ENCODE assay signal across 8 mouse cellular contexts in the genomic region with DNA sequence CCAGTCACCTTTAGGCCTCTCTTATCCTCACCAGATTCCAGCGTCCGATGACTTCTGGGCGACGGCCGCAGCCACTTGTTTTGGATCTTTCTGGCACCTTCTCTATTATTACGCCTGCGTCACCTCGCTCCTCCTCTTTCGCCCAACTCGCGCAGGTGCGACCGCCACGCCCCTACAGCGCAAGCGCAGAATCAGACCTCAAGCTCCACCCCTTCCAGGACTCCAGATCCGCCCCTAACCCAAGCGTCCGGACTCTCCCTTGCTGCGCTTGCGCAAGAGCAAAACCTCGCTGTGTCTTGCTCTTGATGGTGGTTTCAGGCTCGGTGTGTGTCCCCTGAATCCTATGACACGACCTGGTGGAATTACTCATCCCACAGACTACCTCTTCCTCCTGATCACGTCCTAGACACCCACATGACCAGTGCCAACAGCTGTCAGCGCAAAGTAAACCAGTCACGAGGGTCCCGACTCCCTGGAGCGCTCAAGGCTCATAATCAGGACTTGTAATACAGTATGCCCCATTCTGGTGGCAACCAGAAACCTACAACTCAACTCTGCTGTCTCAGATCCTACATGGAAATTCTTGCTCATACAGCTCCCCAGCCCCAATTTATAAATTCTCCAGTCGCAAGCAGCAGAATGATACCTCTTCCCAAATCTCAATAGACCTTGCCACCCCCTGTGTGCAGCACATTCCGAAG. TPM values are rescaled to one million over a fixed set of nuclear protein-coding genes. Genes with fewer than 3 reads are reported as not detected.
DNase-seq lines count a peak whose midpoint lies in the region; ATAC-seq and TF ChIP-seq lines count a peak whose summit lies in the region.

No protein-coding gene starts in this region.

- peaks cover 6% of the 10 kb centered on the region for H3K4me1 ChIP-seq in ES-Bruce4 (ENCODE audit: control insufficient read depth, insufficient read depth, low read length)
- peaks cover 37% of the 10 kb centered on the region for H3K4me1 ChIP-seq in forebrain, embryonic 13.5 days
- H3K4me1 ChIP-seq in neural tube, embryonic 15.5 days: peaks cover 43% of the 10 kb centered on the region

- peak overlapping the region; percentile 55 for H3K27ac ChIP-seq in ES-Bruce4 (ENCODE audit: insufficient read depth, low read length)
- peak overlapping the region; percentile 86 for H3K27ac ChIP-seq in forebrain, embryonic 13.5 days
- peak overlapping the region; percentile 82 for H3K27ac ChIP-seq in neural tube, embryonic 15.5 days (replicated peaks)

- H3K9ac ChIP-seq in ES-Bruce4 (ENCODE audit: low read depth, poor library complexity, severe bottlenecking): peak overlapping the region; percentile 59
- H3K9ac ChIP-seq in forebrain, embryonic 13.5 days: peak overlapping the region; percentile 82
- peak overlapping the region; percentile 82 for H3K9ac ChIP-seq in neural tube, embryonic 15.5 days (replicated peaks)

- no peaks in the 10 kb centered on the region for H3K9me3 ChIP-seq in ES-Bruce4 (replicated peaks; ENCODE audit: control insufficient read depth, insufficient read depth, low read length, poor library complexity, severe bottlenecking)
- no peaks in the 10 kb centered on the region for H3K9me3 ChIP-seq in forebrain, embryonic 13.5 days (replicated peaks)
- H3K9me3 ChIP-seq in neural tube, embryonic 15.5 days (replicated peaks): no peaks in the 10 kb centered on the region

- peak; percentile 69 for ATAC-seq in cerebellum, adult (ENCODE audit: insufficient number of reproducible peaks, low FRiP score, low TSS enrichment)
- peak; percentile 65 for ATAC-seq in forebrain, embryonic 13.5 days
- ATAC-seq in neural tube, embryonic 15.5 days (ENCODE audit: low FRiP score): peak; percentile 82

- intact Hi-C loops in heart, postnatal 14 days (cut with DNase I): loop anchor here (10.0 kb wide), 2 partner anchors 315 to 335 kb away; a partner anchor contains a TSS

- H3K4me2 ChIP-seq in forebrain, embryonic 13.5 days: peak overlapping the region; percentile 97
- H3K4me2 ChIP-seq in neural tube, embryonic 15.5 days: peak overlapping the region; percentile 98

- no peaks in the 10 kb centered on the region for H3K27me3 ChIP-seq in ES-Bruce4 (ENCODE audit: control insufficient read depth, insufficient read depth, low read length, poor library complexity, severe bottlenecking)
- H3K27me3 ChIP-seq in forebrain, embryonic 13.5 days: no peaks in the 10 kb centered on the region
- H3K27me3 ChIP-seq in neural tube, embryonic 15.5 days (replicated peaks): no peaks in the 10 kb centered on the region

- DNase-seq in heart, postnatal 14 days: peak; percentile 92 to 93
- peak; percentile 96 for DNase-seq in layer of hippocampus, adult 11-12 months (ENCODE audit: low spot score)
- peak; percentile 98 for DNase-seq in lung, adult 18-20 months
- DNase-seq in testis, postnatal 14 days (ENCODE audit: low spot score): peak; percentile 93

- H3K4me3 ChIP-seq in ES-Bruce4 (ENCODE audit: low read depth, low read length): peak overlapping the region; percentile 87
- H3K4me3 ChIP-seq in forebrain, embryonic 13.5 days: peak overlapping the region; percentile 63
- H3K4me3 ChIP-seq in neural tube, embryonic 15.5 days (replicated peaks): peak overlapping the region; percentile 57

- no peak for TF ChIP-seq EP300 in ES-Bruce4 (IDR thresholded peaks at IDR 0.05; ENCODE audit: insufficient read depth, low read depth, low read length)

- peak; percentile 10 for TF ChIP-seq POLR2A in ES-Bruce4 (IDR thresholded peaks at IDR 0.05; ENCODE audit: insufficient read depth, low read length)

- no peak for TF ChIP-seq CTCF in ES-Bruce4 (IDR thresholded peaks at IDR 0.05; ENCODE audit: low read depth, low read length)

- no peaks in the 10 kb centered on the region; the same call in 1 of the 2 replicates for H3K36me3 ChIP-seq in ES-Bruce4 (ENCODE audit: control insufficient read depth, insufficient read depth, low read length, poor library complexity, severe bottlenecking)
- H3K36me3 ChIP-seq in forebrain, embryonic 13.5 days (ENCODE audit: poor library complexity, severe bottlenecking): peaks cover 21% of the 10 kb centered on the region
- peaks cover 23% of the 10 kb centered on the region for H3K36me3 ChIP-seq in neural tube, embryonic 15.5 days

- 4% methylated on average over 31 of the region's 31 CpGs for whole genome bisulfite sequencing in forebrain, embryonic 13.5 days
- 2% methylated on average over 31 of the region's 31 CpGs for WGBS in neural tube, embryonic 15.5 days

RNA-seq across cellular contexts. Expression of a gene that starts 0.5 kb away (rescaled TPM):
- 9.6 and 10.2 TPM in 2 replicates for polyA plus RNA-seq in ES-Bruce4 (2011; ENCODE audit: insufficient read depth, insufficient read length, low read depth, missing spikeins)
- polyA plus RNA-seq in forebrain, embryonic 13.5 days (2015; fragmentation: Nextera tagmentation; extraction: Ambion mirVana): 11.0 and 12.5 TPM in 2 replicates
- 10 to 100 TPM; 17.9 to 19.2 TPM for total RNA-seq in heart, postnatal 14 days (2021)
- 16.7 and 17.7 TPM in 2 replicates for polyA plus RNA-seq in neural tube, embryonic 15.5 days (2015; fragmentation: Nextera tagmentation; extraction: Ambion mirVana)

RNA-seq across cellular contexts. Expression of a gene that starts 1.3 kb away (rescaled TPM):
- 6.5 and 7.2 TPM in 2 replicates for polyA plus RNA-seq in ES-Bruce4 (2011; ENCODE audit: insufficient read depth, insufficient read length, low read depth, missing spikeins)
- polyA plus RNA-seq in forebrain, embryonic 13.5 days (2015; fragmentation: Nextera tagmentation; extraction: Ambion mirVana): 2.0 and 2.1 TPM in 2 replicates
- 1 to 10 TPM; 8.0 to 9.1 TPM for total RNA-seq in heart, postnatal 14 days (2021)
- polyA plus RNA-seq in neural tube, embryonic 15.5 days (2015; fragmentation: Nextera tagmentation; extraction: Ambion mirVana): 1.7 and 2.3 TPM in 2 replicates

RNA-seq across cellular contexts. Expression of a gene that starts 17.7 kb away (rescaled TPM):
- polyA plus RNA-seq in ES-Bruce4 (2011; ENCODE audit: insufficient read depth, insufficient read length, low read depth, missing spikeins): 77.3 and 84.3 TPM in 2 replicates
- polyA plus RNA-seq in forebrain, embryonic 13.5 days (2015; fragmentation: Nextera tagmentation; extraction: Ambion mirVana): 11.2 and 12.9 TPM in 2 replicates
- 10 to 100 TPM; 58.6 to 66.6 TPM for total RNA-seq in heart, postnatal 14 days (2021)
- polyA plus RNA-seq in neural tube, embryonic 15.5 days (2015; fragmentation: Nextera tagmentation; extraction: Ambion mirVana): 16.0 and 16.3 TPM in 2 replicates

RNA-seq across cellular contexts. Expression of a gene that starts 30.7 kb away (rescaled TPM):
- polyA plus RNA-seq in ES-Bruce4 (2011; ENCODE audit: insufficient read depth, insufficient read length, low read depth, missing spikeins): 61.8 and 63.8 TPM in 2 replicates
- 5.5 and 5.8 TPM in 2 replicates for polyA plus RNA-seq in forebrain, embryonic 13.5 days (2015; fragmentation: Nextera tagmentation; extraction: Ambion mirVana)
- 10 to 100 TPM; 32.8 to 33.2 TPM for total RNA-seq in heart, postnatal 14 days (2021)
- 3.7 and 6.5 TPM in 2 replicates for polyA plus RNA-seq in neural tube, embryonic 15.5 days (2015; fragmentation: Nextera tagmentation; extraction: Ambion mirVana)

RNA-seq across cellular contexts. Expression of a gene that starts 40.4 kb away (rescaled TPM):
- 1.8 and 2.1 TPM in 2 replicates for polyA plus RNA-seq in ES-Bruce4 (2011; ENCODE audit: insufficient read depth, insufficient read length, low read depth, missing spikeins)
- 21.9 and 22.2 TPM in 2 replicates for polyA plus RNA-seq in forebrain, embryonic 13.5 days (2015; fragmentation: Nextera tagmentation; extraction: Ambion mirVana)
- total RNA-seq in heart, postnatal 14 days (2021): under 1 TPM; 0.44 to 0.60 TPM
- 19.5 and 24.1 TPM in 2 replicates for polyA plus RNA-seq in neural tube, embryonic 15.5 days (2015; fragmentation: Nextera tagmentation; extraction: Ambion mirVana)

Comparison
In these comparisons a context has a peak if more than half of its experiments do, and no peak if none do; other contexts are left out.
1. Peak in every context shown above with its lines: DNase-seq, ATAC-seq, H3K4me3 ChIP-seq and H3K27ac ChIP-seq.